Mouse (Mus musculus) MEL (cell line): ENCODE results near the gene Hnf1b. TPM values are rescaled to one million over a fixed set of nuclear protein-coding genes. Genes with fewer than 3 reads are reported as not detected.

ENCODE experiments used
- DNase-seq: peaks from one replicate; pipeline ENCODE4 v3.0.0; 2011; ENCODE audit warnings: low read depth, low spot score
- H3K27ac ChIP-seq: 2 replicates; pipeline ENCODE4 v1.5.1; 2012; ENCODE audit warnings: low read depth, mild to moderate bottlenecking, control low read depth, low read length, moderate library complexity; ENCODE audit not compliant: control insufficient read depth
- H3K27me3 ChIP-seq, 2 experiments: fragments of 150-350 bp in 1 of 2; sonication (generic) in 1 of 2; 2 replicates each; pipeline ENCODE4 v1.6.1; 2012; ENCODE audit warnings: low read length in 2 of 2, mild to moderate bottlenecking in 2 of 2, improper control_type of control experiment in 1 of 2, moderate library complexity in 1 of 2; ENCODE audit not compliant: insufficient read depth in 2 of 2, control insufficient read depth in 1 of 2
- H3K36me3 ChIP-seq, 2 experiments: 2 replicates each; pipeline ENCODE4 v1.6.1; 2012 to 2014; ENCODE audit warnings: low read length in 2 of 2, improper control_type of control experiment in 1 of 2, inconsistent platforms in 1 of 2, mild to moderate bottlenecking in 1 of 2; ENCODE audit not compliant: insufficient read depth in 2 of 2, control insufficient read depth in 1 of 2
- H3K4me1 ChIP-seq, 2 experiments: fragments of 150-350 bp in 1 of 2; sonication (generic) in 1 of 2; 2 replicates each; pipeline ENCODE4 v1.6.1; 2012; ENCODE audit warnings: low read length in 2 of 2, improper control_type of control experiment in 1 of 2, mild to moderate bottlenecking in 1 of 2; ENCODE audit not compliant: insufficient read depth in 2 of 2, control insufficient read depth in 1 of 2
- H3K4me3 ChIP-seq, 2 experiments: fragments of 150-350 bp in 1 of 2; sonication (generic) in 1 of 2; 2 replicates each; pipeline ENCODE4 v1.5.1; 2012; ENCODE audit warnings: low read depth in 2 of 2, low read length in 2 of 2, mild to moderate bottlenecking in 2 of 2, moderate library complexity in 2 of 2, control low read depth in 1 of 2, improper control_type of control experiment in 1 of 2; ENCODE audit not compliant: control insufficient read depth in 1 of 2, insufficient read depth in 1 of 2
- H3K79me2 ChIP-seq: 2 replicates; pipeline ENCODE4 v1.6.1; 2012; ENCODE audit warnings: mild to moderate bottlenecking, low read length, moderate library complexity; ENCODE audit not compliant: control insufficient read depth, poor library complexity, insufficient read depth
- H3K9ac ChIP-seq: 2 replicates; pipeline ENCODE4 v1.6.1; 2012; ENCODE audit warnings: low read depth, mild to moderate bottlenecking, control low read depth, low read length, moderate library complexity; ENCODE audit not compliant: control insufficient read depth, poor library complexity, severe bottlenecking
- H3K9me3 ChIP-seq: fragments of 150-350 bp; sonication (generic); replicated peaks from 2 replicates; pipeline ENCODE4 v1.6.1; 2012; ENCODE audit warnings: mild to moderate bottlenecking, low read length, improper control_type of control experiment, moderate library complexity; ENCODE audit not compliant: insufficient read depth
- CHD1 ChIP-seq: IDR thresholded peaks from 2 replicates; pipeline ENCODE4 v1.6.1; 2012; ENCODE audit warnings: low read depth, mild to moderate bottlenecking, inconsistent platforms, low read length, improper control_type of control experiment
- CTCF ChIP-seq, 3 experiments: IDR thresholded peaks in 2 of 3; conservative IDR thresholded peaks in 1 of 3; 2 replicates each; pipeline ENCODE4 v1.5.1; 2011 to 2012; ENCODE audit warnings: low read length in 3 of 3, low read depth in 2 of 3, mild to moderate bottlenecking in 2 of 3, improper control_type of control experiment in 1 of 3, inconsistent platforms in 1 of 3, mixed read lengths in 1 of 3, moderate library complexity in 1 of 3; ENCODE audit not compliant: control insufficient read depth in 1 of 3, insufficient read depth in 1 of 3, poor library complexity in 1 of 3, severe bottlenecking in 1 of 3
- E2F4 ChIP-seq: IDR thresholded peaks from 2 replicates; pipeline ENCODE4 v1.6.1; 2011; ENCODE audit warnings: low read depth, low read length, improper control_type of control experiment, borderline replicate concordance
- EP300 ChIP-seq, 2 experiments: IDR thresholded peaks; 2 replicates each; pipeline ENCODE4 v1.6.1; 2011; ENCODE audit warnings: improper control_type of control experiment in 2 of 2, low read length in 2 of 2, low read depth in 1 of 2, mild to moderate bottlenecking in 1 of 2
- ETS1 ChIP-seq: IDR thresholded peaks from 2 replicates; pipeline ENCODE4 v1.6.1; 2012; ENCODE audit warnings: low read depth, mild to moderate bottlenecking, inconsistent platforms, low read length, improper control_type of control experiment, moderate library complexity
- GATA1 ChIP-seq: IDR thresholded peaks from 2 replicates; pipeline ENCODE4 v1.6.1; 2011; ENCODE audit warnings: low read depth, low read length, improper control_type of control experiment
- JUND ChIP-seq: IDR thresholded peaks from 2 replicates; pipeline ENCODE4 v1.6.1; 2011; ENCODE audit warnings: low read depth, mild to moderate bottlenecking, improper control_type of control experiment, low read length
- KAT2A ChIP-seq: conservative IDR thresholded peaks from 2 replicates; pipeline ENCODE4 v1.6.1; 2012; ENCODE audit warnings: low read depth, low read length, improper control_type of control experiment, inconsistent platforms
- MAX ChIP-seq: IDR thresholded peaks from 2 replicates; pipeline ENCODE4 v1.6.1; 2011; ENCODE audit warnings: low read length, improper control_type of control experiment
- MAZ ChIP-seq: IDR thresholded peaks from 2 replicates; pipeline ENCODE4 v1.6.1; 2012; ENCODE audit warnings: low read depth, mild to moderate bottlenecking, inconsistent platforms, low read length, improper control_type of control experiment
- MEF2A ChIP-seq: IDR thresholded peaks from 2 replicates; pipeline ENCODE4 v1.6.1; 2014; ENCODE audit warnings: low read depth, mild to moderate bottlenecking, inconsistent platforms, low read length, improper control_type of control experiment; ENCODE audit not compliant: poor library complexity, insufficient replicate concordance, severe bottlenecking; ENCODE audit errors: extremely low read depth
- MYC ChIP-seq: IDR thresholded peaks from 2 replicates; pipeline ENCODE4 v1.6.1; 2011; ENCODE audit warnings: low read depth, mild to moderate bottlenecking, low read length, improper control_type of control experiment, moderate library complexity
- NELFE ChIP-seq: IDR thresholded peaks from 2 replicates; pipeline ENCODE4 v1.6.1; 2011; ENCODE audit warnings: low read depth, low read length, improper control_type of control experiment
- NRF1 ChIP-seq: IDR thresholded peaks from 2 replicates; pipeline ENCODE4 v1.6.1; 2014; ENCODE audit warnings: low read depth, mild to moderate bottlenecking, inconsistent platforms, low read length, improper control_type of control experiment, moderate library complexity; ENCODE audit not compliant: poor library complexity, insufficient read depth, severe bottlenecking
- POLR2AphosphoS2 ChIP-seq: IDR thresholded peaks from 2 replicates; pipeline ENCODE4 v1.6.1; 2011; ENCODE audit warnings: low read length, improper control_type of control experiment
- RAD21 ChIP-seq: IDR thresholded peaks from 2 replicates; pipeline ENCODE4 v1.6.1; 2011; ENCODE audit warnings: mild to moderate bottlenecking, low read depth, low read length, improper control_type of control experiment
- RCOR1 ChIP-seq: IDR thresholded peaks from 2 replicates; pipeline ENCODE4 v1.6.1; 2012; ENCODE audit warnings: low read depth, mild to moderate bottlenecking, inconsistent platforms, low read length, improper control_type of control experiment
- SIN3A ChIP-seq: IDR thresholded peaks from 2 replicates; pipeline ENCODE4 v1.6.1; 2012; ENCODE audit warnings: low read length, improper control_type of control experiment, inconsistent platforms
- SMC3 ChIP-seq: IDR thresholded peaks from 2 replicates; pipeline ENCODE4 v1.6.1; 2011; ENCODE audit warnings: low read depth, low read length, improper control_type of control experiment
- TCF12 ChIP-seq: IDR thresholded peaks from 2 replicates; pipeline ENCODE4 v1.6.1; 2014; ENCODE audit warnings: low read depth, mild to moderate bottlenecking, inconsistent platforms, low read length, improper control_type of control experiment, moderate library complexity
- ZC3H11A ChIP-seq: IDR thresholded peaks from 2 replicates; pipeline ENCODE4 v1.6.1; 2012; ENCODE audit warnings: low read depth, mild to moderate bottlenecking, inconsistent platforms, low read length, improper control_type of control experiment
- ZMIZ1 ChIP-seq: IDR thresholded peaks from 2 replicates; pipeline ENCODE4 v1.6.1; 2012; ENCODE audit warnings: low read depth, mild to moderate bottlenecking, inconsistent platforms, low read length, improper control_type of control experiment, moderate library complexity
- ZNF384 ChIP-seq: IDR thresholded peaks from 2 replicates; pipeline ENCODE4 v1.6.1; 2012; ENCODE audit warnings: low read depth, mild to moderate bottlenecking, inconsistent platforms, low read length, improper control_type of control experiment
- polyA plus RNA-seq, 2 experiments: library from polyadenylated mRNA; stranded (reverse) in 1 of 2; unstranded in 1 of 2; fragments of >175 nt in 1 of 2; fragments of >200 nt in 1 of 2; gene quantifications; 2 replicates each; pipeline versions ENCODE4 v1.2.1 to v1.2.4; 2012; ENCODE audit warnings: low replicate concordance in 2 of 2, low read depth in 1 of 2; ENCODE audit not compliant: insufficient read length in 2 of 2, insufficient read depth in 1 of 2, missing spikeins in 1 of 2
- total RNA-seq: library from RNA; depleted of rRNA; stranded (reverse); fragments of 300-350 nt; gene quantifications from 2 replicates; pipeline ENCODE4 v1.2.3, GENCODE M21; 2012

The Hnf1b gene
- total and polyA plus RNA-seq, 3 experiments: not detected

GRCm38 (mm10) chr11:83927097-83927496, 77.2 kb downstream of the Hnf1b start:
- Histone ChIP-seq H3K4me3 (no peak overlapping the region), H3K9ac (no peak overlapping the region), H3K79me2 (no peaks in the 10 kb centered on the region), H3K4me1 (no peaks in the 10 kb centered on the region), H3K36me3 (no peaks in the 10 kb centered on the region), H3K27me3 (peaks cover 20 to 23% of the 10 kb centered on the region in 2 experiments), H3K9me3 (no peaks in the 10 kb centered on the region), H3K27ac (no peak overlapping the region)
- TF ChIP-seq RAD21 (peak; percentile 72), CTCF (IDR thresholded peaks at IDR 0.05 in 2 of 3, conservative IDR thresholded peaks at IDR 0.05 in 1 of 3; ENCODE audit: control insufficient read depth in 1 of 3, insufficient read depth in 1 of 3, low read depth in 2 of 3, low read length in 3 of 3, poor library complexity in 1 of 3, severe bottlenecking in 1 of 3) (peak; percentile 81 to 91 (median 88)), ZNF384 (0 out of 2 replicates have a peak, but pooled peaks have one; percentile 31), MYC (no peak), SMC3 (peak; percentile 79), ZC3H11A (peak; percentile 64), CHD1 (no peak)
- peak; percentile 75 for DNase-seq

DNA sequence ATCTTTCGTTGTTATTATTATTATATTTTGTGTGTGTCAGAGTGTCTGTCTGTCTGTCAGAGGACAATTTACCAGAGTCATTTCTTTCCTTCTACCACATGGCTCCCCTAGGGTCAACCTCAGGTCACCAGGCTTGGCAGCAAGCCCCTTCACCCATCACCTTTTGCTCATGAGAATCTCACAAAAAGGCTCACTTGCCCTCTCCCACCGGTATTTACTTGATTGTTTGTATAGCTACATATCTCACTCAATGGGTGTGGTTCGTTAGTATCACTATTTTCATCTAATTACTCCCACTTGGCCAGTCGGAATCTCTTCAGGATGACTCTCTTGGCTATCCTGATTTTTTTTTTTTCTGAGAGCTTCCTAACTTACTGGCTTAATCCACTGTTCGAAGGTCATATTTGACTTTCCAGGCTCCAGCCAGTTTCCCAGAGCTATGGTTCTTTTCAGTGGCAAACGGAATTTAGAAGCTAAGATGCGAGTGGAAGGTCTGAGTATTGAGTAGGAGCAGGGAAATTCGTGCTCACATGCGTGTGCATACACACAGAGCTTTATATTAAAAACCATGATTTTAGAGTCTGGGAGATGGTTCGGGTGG, 82.7 kb downstream of the Hnf1b start:
- Histone ChIP-seq H3K36me3 (no peaks in the 10 kb centered on the region), H3K27ac (no peak overlapping the region), H3K27me3 (peaks cover 9 to 22% of the 10 kb centered on the region in 2 experiments), H3K79me2 (no peaks in the 10 kb centered on the region), H3K9me3 (no peaks in the 10 kb centered on the region), H3K4me3 (no peak overlapping the region), H3K4me1 (no peaks in the 10 kb centered on the region), H3K9ac (no peak overlapping the region)
- TF ChIP-seq POLR2AphosphoS2 (no peak), MAZ (no peak), CHD1 (no peak), GATA1 (no peak), RAD21 (no peak), KAT2A (no peak), ETS1 (no peak), JUND (no peak), TCF12 (no peak), RCOR1 (no peak), MEF2A (no peak), SMC3 (no peak), SIN3A (no peak), E2F4 (no peak), MAX (no peak), NRF1 (no peak), NELFE (no peak), EP300 (IDR thresholded peaks at IDR 0.05; ENCODE audit: low read depth in 1 of 2, low read length in 2 of 2) (no peak), ZMIZ1 (no peak)
- DNase-seq: no peak
